Mouse (Mus musculus) G1E (cell line): ENCODE results near the gene 9930021J03Rik.

Source experiments
- CTCF ChIP-seq: IDR thresholded peaks from 2 replicates; pipeline ENCODE4 v1.5.1; 2012; ENCODE audit warnings: low read depth, low read length, inconsistent platforms, mixed read lengths
- GATA1 ChIP-seq: IDR thresholded peaks from 2 replicates; pipeline ENCODE4 v1.6.1; 2012; ENCODE audit warnings: borderline replicate concordance, low read length, inconsistent platforms, mixed read lengths
- GATA2 ChIP-seq: IDR thresholded peaks from 2 replicates; pipeline ENCODE4 v1.6.1; 2012; ENCODE audit warnings: low read depth, low read length, inconsistent platforms, borderline replicate concordance
- POLR2AphosphoS5 ChIP-seq: IDR thresholded peaks from 2 replicates; pipeline ENCODE4 v1.6.1; 2012; ENCODE audit warnings: low read depth, low read length, inconsistent platforms; ENCODE audit not compliant: insufficient replicate concordance
- TAL1 ChIP-seq: conservative IDR thresholded peaks from 2 replicates; pipeline ENCODE4 v1.6.1; 2012; ENCODE audit warnings: low read depth, low read length, inconsistent platforms, mixed read lengths

- no peak for TF ChIP-seq CTCF
- no peak for TF ChIP-seq TAL1
- TF ChIP-seq GATA2, result no peak
- TF ChIP-seq GATA1, result no peak
- TF ChIP-seq POLR2AphosphoS5, result no peak
These were observed 32.9 kb upstream of the 9930021J03Rik start for GRCm38 (mm10) chr19:29838636-29839135.
